Mouse (Mus musculus) kidney, embryonic 16.5 days (tissue): Measurements from ENCODE around the gene Gm8281. TPM values are rescaled to one million over a fixed set of nuclear protein-coding genes. Genes with fewer than 3 reads are reported as not detected.
A peak's percentile ranks its signal among the peaks of the same experiment; 100 is the strongest.
"Not testable (repeated sequence)": the region's sequence is repeated elsewhere in the genome, so short reads cannot be mapped to it uniquely, and the experiment has no call there.

Source experiments
- ATAC-seq: fragments of 200-750 bp; cut with Nextera tagmentation; 2 replicates; pipeline ENCODE4 v1.8.0; 2017; ENCODE audit warnings: moderate TSS enrichment; ENCODE audit not compliant: low FRiP score, low TSS enrichment
- H3K27ac ChIP-seq: fragments of 300-500 bp; sonication (generic); 2 replicates; pipeline ENCODE4 v1.5.1; 2014; ENCODE audit warnings: low read length
- H3K27me3 ChIP-seq: fragments of 300-500 bp; sonication (generic); 2 replicates; pipeline ENCODE4 v1.6.1; 2014; ENCODE audit warnings: low read length, control low read depth, mixed read lengths; ENCODE audit not compliant: insufficient read depth
- H3K36me3 ChIP-seq: fragments of 300-500 bp; sonication (generic); 2 replicates; pipeline ENCODE4 v1.6.1; 2014; ENCODE audit warnings: low read length, control low read depth, mixed read lengths; ENCODE audit not compliant: insufficient read depth
- H3K4me1 ChIP-seq: fragments of 300-500 bp; sonication (generic); 2 replicates; pipeline ENCODE4 v1.6.1; 2014; ENCODE audit warnings: low read length, control low read depth, mixed read lengths; ENCODE audit not compliant: insufficient read depth
- H3K4me2 ChIP-seq: fragments of 300-500 bp; sonication (generic); replicated peaks from 2 replicates; pipeline ENCODE4 v1.6.1; 2014; ENCODE audit warnings: low read depth, low read length
- H3K4me3 ChIP-seq: fragments of 300-500 bp; sonication (generic); 2 replicates; pipeline ENCODE4 v1.5.1; 2014; ENCODE audit warnings: mild to moderate bottlenecking, low read length
- H3K9ac ChIP-seq: fragments of 300-500 bp; sonication (generic); replicated peaks from 2 replicates; pipeline ENCODE4 v1.6.1; 2014; ENCODE audit warnings: low read length
- H3K9me3 ChIP-seq: fragments of 300-500 bp; sonication (generic); 2 replicates; pipeline ENCODE4 v1.6.1; 2016; ENCODE audit warnings: low read length, control low read depth
- WGBS: fragments of 180-500 bp; shearing (Covaris S2); extraction: QIAGEN DNeasy Blood & Tissue Kit; methylation state at CpG from one replicate; pipeline ENCODE4 v1.1.7; 2014; 5-methylcytosine and 5-hydroxymethylcytosine counted together
- polyA plus RNA-seq: library from polyadenylated mRNA; unstranded; fragments of >200 nt; fragmentation: Nextera tagmentation; extraction: Ambion mirVana; gene quantifications from 2 replicates; pipeline ENCODE4 v1.2.1, GENCODE M21; 2015

Gene Gm8281
- polyA plus RNA-seq: 0.61 and 0.75 TPM in 2 replicates

GRCm38 (mm10) chr14:5070611-5071490 lies at the start of gene Gm8281:
Gene Gm8281, plus strand, starts transcription at chr14:5071040.
- not testable (repeated sequence) for H3K9ac ChIP-seq, H3K9me3 ChIP-seq, H3K4me1 ChIP-seq, ATAC-seq, H3K27me3 ChIP-seq, H3K36me3 ChIP-seq, H3K27ac ChIP-seq
- 2% methylated on average over 25 of the region's 63 CpGs for WGBS
- peak within 1 kb of the TSS; percentile 37 for H3K4me3 ChIP-seq
- peak within 1 kb of the TSS; percentile 63 for H3K4me2 ChIP-seq

GRCm38 (mm10) chr14:5050329-5050728 lies 20.5 kb upstream of the Gm8281 start, which contains the start of gene 4930555G01Rik:
Gene 4930555G01Rik, plus strand, starts transcription at chr14:5050629.
- no CpG with 5 or more reads among the region's 3 CpGs for WGBS
- not testable (repeated sequence) for H3K9me3 ChIP-seq, H3K4me2 ChIP-seq, H3K4me1 ChIP-seq, H3K36me3 ChIP-seq, ATAC-seq, H3K9ac ChIP-seq, H3K4me3 ChIP-seq, H3K27ac ChIP-seq, H3K27me3 ChIP-seq

DNA sequence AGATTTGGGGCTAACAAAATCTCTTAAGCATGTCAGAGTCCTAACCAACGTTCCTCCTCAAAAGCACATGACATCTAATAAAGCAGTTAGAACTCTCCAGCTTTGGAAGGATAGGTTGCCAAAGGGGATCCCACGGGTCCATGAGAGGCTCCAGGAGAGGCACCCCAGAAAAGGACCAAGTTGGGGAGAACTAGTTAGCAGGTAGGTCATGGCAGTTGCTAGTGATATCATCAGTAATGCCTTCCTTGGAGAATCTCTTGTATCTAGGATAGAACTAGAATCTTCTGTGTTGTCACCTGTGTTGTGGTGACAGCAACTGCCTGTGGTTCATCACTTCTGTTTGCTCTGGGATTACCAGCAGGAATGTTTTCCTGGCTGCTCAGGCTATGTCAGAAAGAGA lies 60.4 kb downstream of the Gm8281 start, which contains the start of gene Gm8279:
Gene Gm8279, plus strand, starts transcription at position 301 of the 400 bp plus-strand sequence.
- not testable (repeated sequence) for H3K4me1 ChIP-seq, H3K36me3 ChIP-seq, H3K4me3 ChIP-seq, H3K27me3 ChIP-seq, H3K9me3 ChIP-seq, ATAC-seq, H3K27ac ChIP-seq, H3K9ac ChIP-seq, H3K4me2 ChIP-seq
- WGBS: 88% methylated on average over 1 of the region's 2 CpGs

Other genes with a start within 250 kb of the Gm8281 start
- not detected in 2 replicates for gene Gm3269, start 232.9 kb upstream of the Gm8281 start, polyA plus RNA-seq
- gene Gm3264, start 215.5 kb upstream of the Gm8281 start, polyA plus RNA-seq: 0.22 TPM in 1 of 2 replicates, not detected in the other
- gene Gm3278, start 178.6 kb upstream of the Gm8281 start, polyA plus RNA-seq: not detected in 2 replicates
- not detected in 2 replicates for gene Gm8297, start 87.1 kb upstream of the Gm8281 start, polyA plus RNA-seq
- not detected in 2 replicates for gene Gm3298, start 55.1 kb upstream of the Gm8281 start, polyA plus RNA-seq
- gene 4930555G01Rik, start 20.4 kb upstream of the Gm8281 start, polyA plus RNA-seq: not detected in 2 replicates
- gene Gm8279, start 60.5 kb downstream of the Gm8281 start, polyA plus RNA-seq: not detected in 2 replicates
- gene Gm3317, start 93.5 kb downstream of the Gm8281 start, polyA plus RNA-seq: not detected in 2 replicates
- gene Gm8271, start 114.8 kb downstream of the Gm8281 start, polyA plus RNA-seq: not detected in 2 replicates
- not detected in 2 replicates for gene Gm3526, start 189.5 kb downstream of the Gm8281 start, polyA plus RNA-seq